Mouse (Mus musculus): ENCODE results near the gene Gm26897. TPM values are rescaled to one million over a fixed set of nuclear protein-coding genes. Genes with fewer than 3 reads are reported as not detected.

The Gm26897 gene
- total and polyA plus RNA-seq, 2 experiments from 2014 or later = not detected

DNA sequence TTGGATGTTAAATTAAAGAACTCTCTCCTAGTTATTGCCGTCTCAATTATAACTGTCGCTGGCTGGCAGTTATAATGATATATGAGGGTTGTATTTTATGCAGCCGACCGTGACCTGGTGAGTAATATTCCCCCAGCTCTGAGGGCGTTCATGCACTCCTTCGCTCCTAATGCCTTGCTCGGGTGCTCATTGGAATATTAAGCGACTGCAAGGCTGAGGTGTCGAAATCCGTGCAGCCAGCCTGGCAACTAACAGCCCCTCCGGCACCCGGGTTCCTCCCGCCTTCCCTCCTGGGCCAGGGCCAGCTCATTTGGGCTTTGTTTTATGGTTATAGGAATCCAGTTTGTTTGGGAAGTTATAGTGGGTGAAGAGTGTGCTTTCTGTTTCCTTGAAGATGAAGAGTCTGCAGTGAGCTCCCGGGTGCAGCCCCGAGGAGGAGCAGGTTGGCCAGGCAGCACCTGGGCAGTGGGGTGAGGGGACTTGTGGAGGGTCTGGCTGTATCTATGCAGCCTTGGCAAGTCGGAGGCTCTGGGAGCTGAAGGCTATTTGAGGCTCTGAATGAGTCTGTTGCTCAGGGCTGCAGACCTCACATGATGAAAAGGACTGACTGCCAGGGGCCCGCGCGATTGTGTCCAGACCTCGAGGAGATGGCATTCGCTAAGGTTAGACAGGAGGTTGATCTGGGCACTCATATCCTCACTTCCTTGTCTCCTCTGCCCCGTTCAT lies 8.4 kb upstream of the Gm26897 start:
- Histone ChIP-seq H3K9me3 (ENCODE audit: low read length) (no peaks in the 10 kb centered on the region), H3K27me3 (ENCODE audit: insufficient read depth, low read length) (no peaks in the 10 kb centered on the region), H3K4me1 (ENCODE audit: insufficient read depth, low read length) (peaks cover 8% of the 10 kb centered on the region), H3K36me3 (ENCODE audit: insufficient read depth, low read length) (no peaks in the 10 kb centered on the region), H3K27ac (ENCODE audit: low read depth, low read length) (peak overlapping the region; percentile 67), H3K4me3 (ENCODE audit: low read depth, low read length) (no peak overlapping the region), H3K9ac (replicated peaks; ENCODE audit: low read length, poor library complexity, severe bottlenecking) (peak overlapping the region; percentile 19; the same call in 1 of the 2 replicates), H3K4me2 (ENCODE audit: low read depth, low read length, poor library complexity, severe bottlenecking) (0 out of 2 replicates have a peak overlapping the region, but pooled peaks have one; percentile 19)
- ATAC-seq (ENCODE audit: low FRiP score) (peak; percentile 45; the same call in 1 of the 2 replicates), DNase-seq (ENCODE audit: low spot score) (peak; percentile 71)
- TF ChIP-seq CTCF (IDR thresholded peaks at IDR 0.05) = no peak
- 29% methylated on average over 22 of the region's 22 CpGs for WGBS

DNA sequence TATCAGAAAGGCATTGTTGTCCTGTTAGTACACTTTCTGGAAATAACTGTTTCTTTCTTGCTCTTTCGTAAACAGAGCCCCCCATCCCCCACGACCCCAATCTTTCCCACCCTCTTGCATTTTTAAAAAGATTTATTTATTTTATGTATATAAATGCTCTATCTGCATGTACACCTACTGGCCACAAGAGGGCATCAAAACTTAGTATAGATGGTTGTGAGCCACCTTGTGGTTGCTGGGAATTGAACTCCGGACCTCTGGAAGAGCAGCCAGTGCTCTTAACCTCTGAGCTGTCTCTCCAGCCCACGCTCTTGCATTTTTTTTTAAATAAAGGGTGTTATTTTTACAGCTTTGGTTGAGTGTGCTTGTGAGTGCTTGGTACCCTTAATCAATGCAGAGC lies 5.3 kb upstream of the Gm26897 start:
- no peak overlapping the region for H3K27ac ChIP-seq (ENCODE audit: low read depth, low read length)
- WGBS = 84% methylated on average over 4 of the region's 4 CpGs
- ATAC-seq (ENCODE audit: low FRiP score) = no peak
- H3K4me1 ChIP-seq (ENCODE audit: insufficient read depth, low read length) = peaks cover 8% of the 10 kb centered on the region
- no peaks in the 10 kb centered on the region for H3K27me3 ChIP-seq (ENCODE audit: insufficient read depth, low read length)
- TF ChIP-seq CTCF (IDR thresholded peaks at IDR 0.05) = peak; percentile 64
- no peaks in the 10 kb centered on the region for H3K9me3 ChIP-seq (ENCODE audit: low read length)
- H3K4me2 ChIP-seq (ENCODE audit: low read depth, low read length, poor library complexity, severe bottlenecking) = no peak overlapping the region
- no peaks in the 10 kb centered on the region for H3K36me3 ChIP-seq (ENCODE audit: insufficient read depth, low read length)
- no peak overlapping the region for H3K4me3 ChIP-seq (ENCODE audit: low read depth, low read length)
- no peak overlapping the region for H3K9ac ChIP-seq (replicated peaks; ENCODE audit: low read length, poor library complexity, severe bottlenecking)
- DNase-seq (ENCODE audit: low spot score) = no peak

DNA sequence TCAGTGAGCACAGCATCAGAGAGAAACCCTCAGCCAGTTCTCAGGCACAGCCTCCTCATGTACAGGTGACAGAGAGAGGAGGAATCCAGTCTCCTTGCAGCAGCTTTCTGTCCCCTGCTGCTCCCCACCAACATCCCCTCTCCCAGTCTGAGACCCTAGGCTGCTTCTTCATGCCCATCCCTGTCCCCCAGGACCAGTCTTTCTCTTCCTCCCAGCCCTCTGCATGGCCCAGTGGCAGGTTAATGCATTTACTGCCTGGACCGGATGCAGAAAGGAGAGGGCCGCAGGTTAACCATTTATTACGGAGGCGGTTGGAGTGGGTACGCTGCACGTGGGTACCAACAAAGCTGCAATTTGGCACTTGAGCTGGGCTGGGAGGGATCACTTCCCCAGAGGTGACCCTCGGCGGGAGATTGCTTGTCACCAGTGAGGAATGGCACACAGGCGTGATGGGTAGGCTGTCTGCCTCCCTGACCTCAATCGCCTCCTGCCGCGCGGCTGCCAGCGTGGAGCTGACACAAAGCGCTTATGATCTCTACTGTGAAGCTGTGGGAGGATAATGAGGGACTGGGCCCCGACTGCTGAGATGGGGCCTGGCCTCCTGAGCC lies 3.1 kb upstream of the Gm26897 start:
- DNase-seq (ENCODE audit: low spot score) = peak; percentile 11
- Histone ChIP-seq H3K9ac (replicated peaks; ENCODE audit: low read length, poor library complexity, severe bottlenecking) (0 out of 2 replicates have a peak overlapping the region, but pooled peaks have one; percentile 24), H3K27me3 (ENCODE audit: insufficient read depth, low read length) (no peaks in the 10 kb centered on the region), H3K36me3 (ENCODE audit: insufficient read depth, low read length) (no peaks in the 10 kb centered on the region), H3K9me3 (ENCODE audit: low read length) (no peaks in the 10 kb centered on the region), H3K4me3 (ENCODE audit: low read depth, low read length) (no peak overlapping the region), H3K27ac (ENCODE audit: low read depth, low read length) (peak overlapping the region; percentile 65), H3K4me1 (ENCODE audit: insufficient read depth, low read length) (no peaks in the 10 kb centered on the region; the same call in 1 of the 2 replicates), H3K4me2 (ENCODE audit: low read depth, low read length, poor library complexity, severe bottlenecking) (no peak overlapping the region)
- TF ChIP-seq CTCF (IDR thresholded peaks at IDR 0.05) = no peak
- 10% methylated on average over 16 of the region's 16 CpGs for WGBS
- ATAC-seq (ENCODE audit: low FRiP score) = no peak

DNA sequence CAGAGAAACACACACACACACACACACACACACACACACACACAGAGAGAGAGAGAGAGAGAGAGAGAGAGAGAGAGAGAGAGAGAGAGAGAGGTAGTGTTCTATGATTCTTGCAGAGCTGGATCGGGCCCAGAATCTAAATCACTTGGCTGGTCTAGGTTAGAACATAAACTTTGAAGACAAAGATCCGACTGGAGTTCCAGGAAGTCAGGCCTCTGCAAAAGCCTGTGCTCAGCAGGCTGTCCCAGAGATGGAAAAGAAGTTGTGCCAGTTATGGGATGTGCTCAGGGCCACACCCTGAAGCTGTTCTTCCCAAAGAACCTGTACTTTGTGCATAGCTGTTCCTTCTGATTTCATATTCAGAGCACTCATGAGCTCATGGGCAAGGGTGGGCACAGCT lies 1.5 kb upstream of the Gm26897 start:
- no peak overlapping the region for H3K27ac ChIP-seq (ENCODE audit: low read depth, low read length)
- 85% methylated on average over 2 of the region's 2 CpGs for WGBS

DNA sequence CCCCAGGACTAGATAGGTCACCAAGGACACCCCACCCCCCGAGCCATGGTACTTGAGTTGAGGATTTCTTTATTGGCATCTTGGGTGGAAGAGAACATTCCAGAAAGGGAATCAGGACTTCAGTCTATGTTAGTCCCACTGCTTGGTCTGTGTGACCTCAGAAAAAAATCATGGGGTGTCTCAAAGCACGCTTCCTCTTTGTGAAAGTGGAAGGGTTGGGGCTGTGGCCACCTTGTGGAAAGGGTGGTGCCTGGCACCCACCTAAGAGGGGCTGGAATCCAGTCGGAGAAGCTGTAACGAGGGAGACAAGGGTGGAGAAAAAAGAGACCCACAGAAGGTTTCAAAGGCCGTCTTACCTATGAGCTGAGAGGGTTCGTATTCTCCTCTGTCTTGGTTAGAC lies 5.8 kb downstream of the Gm26897 start:
- Histone ChIP-seq H3K36me3 (ENCODE audit: insufficient read depth, low read length) (no peaks in the 10 kb centered on the region), H3K4me2 (ENCODE audit: low read depth, low read length, poor library complexity, severe bottlenecking) (no peak overlapping the region), H3K27ac (ENCODE audit: low read depth, low read length) (no peak overlapping the region), H3K9me3 (ENCODE audit: low read length) (no peaks in the 10 kb centered on the region), H3K9ac (replicated peaks; ENCODE audit: low read length, poor library complexity, severe bottlenecking) (no peak overlapping the region), H3K4me3 (ENCODE audit: low read depth, low read length) (no peak overlapping the region), H3K27me3 (ENCODE audit: insufficient read depth, low read length) (no peaks in the 10 kb centered on the region), H3K4me1 (ENCODE audit: insufficient read depth, low read length) (0 out of 2 replicates have a peak, but pooled peaks cover 5% of the 10 kb centered on the region)
- no peak for DNase-seq (ENCODE audit: low spot score)
- 74% methylated on average over 6 of the region's 6 CpGs for WGBS
- ATAC-seq (ENCODE audit: low FRiP score) = no peak
- peak; percentile 13; the same call in 1 of the 2 replicates for TF ChIP-seq CTCF (IDR thresholded peaks at IDR 0.05)

More for the DNA sequence above, 1.5 kb upstream of the Gm26897 start:
- Histone ChIP-seq H3K9ac (replicated peaks; ENCODE audit: low read length, poor library complexity, severe bottlenecking) (no peak overlapping the region), H3K4me2 (ENCODE audit: low read depth, low read length, poor library complexity, severe bottlenecking) (no peak overlapping the region), H3K9me3 (ENCODE audit: low read length) (no peaks in the 10 kb centered on the region), H3K4me1 (ENCODE audit: insufficient read depth, low read length) (no peaks in the 10 kb centered on the region; the same call in 1 of the 2 replicates), H3K4me3 (ENCODE audit: low read depth, low read length) (no peak overlapping the region), H3K27me3 (ENCODE audit: insufficient read depth, low read length) (no peaks in the 10 kb centered on the region), H3K36me3 (ENCODE audit: insufficient read depth, low read length) (no peaks in the 10 kb centered on the region)
- no peak for TF ChIP-seq CTCF (IDR thresholded peaks at IDR 0.05)
- ATAC-seq (ENCODE audit: low FRiP score) (no peak), DNase-seq (ENCODE audit: low spot score) (no peak)
